Mouse (Mus musculus) CH12.LX (cell line): ENCODE results near the gene Prune2. TPM values are rescaled to one million over a fixed set of nuclear protein-coding genes. Genes with fewer than 3 reads are reported as not detected.

Experiments
- DNase-seq: peaks from one replicate; pipeline ENCODE4 v3.0.0-alpha.2; 2013; ENCODE audit errors: extremely low read depth
- H3K27ac ChIP-seq: 2 replicates; pipeline ENCODE4 v1.5.1; 2012; ENCODE audit warnings: low read depth, mild to moderate bottlenecking, control low read depth, moderate library complexity; ENCODE audit not compliant: insufficient read depth
- H3K27me3 ChIP-seq: replicated peaks from 2 replicates; pipeline ENCODE3; 2012; ENCODE audit warnings: inconsistent platforms
- H3K36me3 ChIP-seq, 2 experiments: replicated peaks in 1 of 2; 2 replicates each; pipeline versions ENCODE3 to v1.6.1; 2012; ENCODE audit warnings: inconsistent platforms in 1 of 2, low read length in 1 of 2, mild to moderate bottlenecking in 1 of 2, mixed read lengths in 1 of 2, moderate library complexity in 1 of 2; ENCODE audit not compliant: control insufficient read depth in 1 of 2, insufficient read depth in 1 of 2
- H3K4me1 ChIP-seq, 2 experiments: 2 replicates each; pipeline ENCODE4 v1.6.1; 2012; ENCODE audit warnings: inconsistent platforms in 1 of 2, moderate library complexity in 1 of 2; ENCODE audit not compliant: insufficient read depth in 2 of 2, control insufficient read depth in 1 of 2
- H3K4me2 ChIP-seq: 2 replicates; pipeline ENCODE4 v1.6.1; 2012; ENCODE audit warnings: low read depth, mild to moderate bottlenecking, control low read depth; ENCODE audit not compliant: poor library complexity, insufficient read depth, severe bottlenecking
- H3K4me3 ChIP-seq, 3 experiments: fragments of 150-350 bp in 1 of 3; sonication (generic) in 1 of 3; replicated peaks in 1 of 3; 2 replicates each; pipeline versions ENCODE3 to v1.5.1; 2011 to 2012; ENCODE audit warnings: low read depth in 2 of 3, low read length in 2 of 3, mild to moderate bottlenecking in 2 of 3, moderate library complexity in 2 of 3, control low read depth in 1 of 3, improper control_type of control experiment in 1 of 3, inconsistent platforms in 1 of 3, mixed read lengths in 1 of 3; ENCODE audit not compliant: poor library complexity in 1 of 3
- H3K79me2 ChIP-seq: replicated peaks from 2 replicates; pipeline ENCODE4 v1.6.1; 2012; ENCODE audit warnings: mild to moderate bottlenecking, moderate library complexity; ENCODE audit not compliant: control insufficient read depth, poor library complexity, insufficient read depth, severe bottlenecking; ENCODE audit errors: extremely low read depth
- H3K9ac ChIP-seq: 2 replicates; pipeline ENCODE4 v1.6.1; 2012; ENCODE audit warnings: low read depth, mild to moderate bottlenecking, control low read depth, moderate library complexity; ENCODE audit not compliant: insufficient read depth
- H3K9me3 ChIP-seq: replicated peaks from 2 replicates; pipeline ENCODE3; 2012; ENCODE audit warnings: low read length, inconsistent platforms, mixed read lengths
- BHLHE40 ChIP-seq: IDR thresholded peaks from 2 replicates; pipeline ENCODE4 v1.6.1; 2011; ENCODE audit warnings: mild to moderate bottlenecking, low read depth, low read length, improper control_type of control experiment
- CHD1 ChIP-seq: IDR thresholded peaks from 2 replicates; pipeline ENCODE4 v1.6.1; 2012; ENCODE audit warnings: low read depth, low read length, improper control_type of control experiment, inconsistent platforms
- CHD2 ChIP-seq: IDR thresholded peaks from 2 replicates; pipeline ENCODE4 v1.6.1; 2011; ENCODE audit warnings: low read length, improper control_type of control experiment
- CTCF ChIP-seq, 2 experiments: IDR thresholded peaks in 1 of 2; conservative IDR thresholded peaks in 1 of 2; 2 replicates each; pipeline ENCODE4 v1.5.1; 2011 to 2012; ENCODE audit warnings: low read depth in 2 of 2, low read length in 2 of 2, improper control_type of control experiment in 1 of 2, inconsistent platforms in 1 of 2, mild to moderate bottlenecking in 1 of 2, moderate library complexity in 1 of 2
- E2F4 ChIP-seq: IDR thresholded peaks from 2 replicates; pipeline ENCODE4 v1.6.1; 2011; ENCODE audit warnings: low read depth, low read length, improper control_type of control experiment; ENCODE audit not compliant: insufficient replicate concordance
- EP300 ChIP-seq: IDR thresholded peaks from 2 replicates; pipeline ENCODE4 v1.6.1; 2011; ENCODE audit warnings: low read length, improper control_type of control experiment
- ETS1 ChIP-seq: conservative IDR thresholded peaks from 2 replicates; pipeline ENCODE4 v1.6.1; 2012; ENCODE audit warnings: low read depth, mild to moderate bottlenecking, inconsistent platforms, low read length, improper control_type of control experiment, moderate library complexity
- JUN ChIP-seq: IDR thresholded peaks from 2 replicates; pipeline ENCODE4 v1.6.1; 2011; ENCODE audit warnings: low read depth, mild to moderate bottlenecking, low read length, improper control_type of control experiment, moderate library complexity; ENCODE audit not compliant: insufficient read depth
- JUND ChIP-seq: conservative IDR thresholded peaks from 2 replicates; pipeline ENCODE4 v1.6.1; 2011; ENCODE audit warnings: low read depth, low read length, improper control_type of control experiment
- KAT2A ChIP-seq: IDR thresholded peaks from 2 replicates; pipeline ENCODE4 v1.6.1; 2012; ENCODE audit warnings: low read length, improper control_type of control experiment, inconsistent platforms; ENCODE audit not compliant: insufficient replicate concordance
- MAFK ChIP-seq: IDR thresholded peaks from 2 replicates; pipeline ENCODE4 v1.6.1; 2011; ENCODE audit warnings: low read length, improper control_type of control experiment; ENCODE audit not compliant: insufficient replicate concordance
- MAX ChIP-seq: IDR thresholded peaks from 2 replicates; pipeline ENCODE4 v1.6.1; 2011; ENCODE audit warnings: low read length, improper control_type of control experiment
- MEF2A ChIP-seq: IDR thresholded peaks from 2 replicates; pipeline ENCODE4 v1.6.1; 2014; ENCODE audit warnings: low read depth, mild to moderate bottlenecking, inconsistent platforms, low read length, improper control_type of control experiment, borderline replicate concordance
- MXI1 ChIP-seq: IDR thresholded peaks from 2 replicates; pipeline ENCODE4 v1.6.1; 2011; ENCODE audit warnings: mild to moderate bottlenecking, low read depth, low read length, improper control_type of control experiment
- MYC ChIP-seq: IDR thresholded peaks from 2 replicates; pipeline ENCODE4 v1.6.1; 2011; ENCODE audit warnings: low read depth, mild to moderate bottlenecking, improper control_type of control experiment, low read length
- NELFE ChIP-seq: IDR thresholded peaks from 2 replicates; pipeline ENCODE4 v1.6.1; 2011; ENCODE audit warnings: low read depth, low read length, improper control_type of control experiment
- NRF1 ChIP-seq: IDR thresholded peaks from 2 replicates; pipeline ENCODE4 v1.6.1; 2014; ENCODE audit warnings: low read depth, mild to moderate bottlenecking, inconsistent platforms, low read length, improper control_type of control experiment, moderate library complexity
- PAX5 ChIP-seq: IDR thresholded peaks from 2 replicates; pipeline ENCODE4 v1.6.1; 2012; ENCODE audit warnings: low read length, inconsistent platforms, mixed read lengths
- POLR2AphosphoS2 ChIP-seq: IDR thresholded peaks from 2 replicates; pipeline ENCODE4 v1.6.1; 2011; ENCODE audit warnings: low read depth, low read length, improper control_type of control experiment
- RAD21 ChIP-seq: IDR thresholded peaks from 2 replicates; pipeline ENCODE4 v1.6.1; 2011; ENCODE audit warnings: low read depth, mild to moderate bottlenecking, low read length, improper control_type of control experiment, moderate library complexity
- TBP ChIP-seq: conservative IDR thresholded peaks from 2 replicates; pipeline ENCODE4 v1.6.1; 2011; ENCODE audit warnings: low read depth, low read length, improper control_type of control experiment
- TCF12 ChIP-seq: IDR thresholded peaks from 2 replicates; pipeline ENCODE4 v1.6.1; 2014; ENCODE audit warnings: low read depth, mild to moderate bottlenecking, inconsistent platforms, low read length, improper control_type of control experiment
- UBTF ChIP-seq: IDR thresholded peaks from 2 replicates; pipeline ENCODE4 v1.6.1; 2012; ENCODE audit warnings: low read depth, mild to moderate bottlenecking, inconsistent platforms, low read length, improper control_type of control experiment, moderate library complexity
- USF1 ChIP-seq: IDR thresholded peaks from 2 replicates; pipeline ENCODE4 v1.6.1; 2014; ENCODE audit warnings: low read depth, mild to moderate bottlenecking, inconsistent platforms, low read length, improper control_type of control experiment
- ZKSCAN1 ChIP-seq: IDR thresholded peaks from 2 replicates; pipeline ENCODE4 v1.6.1; 2012; ENCODE audit warnings: low read depth, inconsistent platforms, low read length, improper control_type of control experiment, borderline replicate concordance
- ZMIZ1 ChIP-seq: IDR thresholded peaks from 2 replicates; pipeline ENCODE4 v1.6.1; 2012; ENCODE audit warnings: low read depth, mild to moderate bottlenecking, inconsistent platforms, low read length, improper control_type of control experiment
- dilution Hi-C: fragments of 300-500 bp; cut with MboI; formaldehyde crosslinking; loops from 2 replicates; pipeline ENCODE4 v1.14.3; 2020; ENCODE audit warnings: low sequenced_read_pairs; ENCODE audit not compliant: extremely low pct_unique_long_range_greater_than_20kb, extremely low pct_ligation_motif_present
- in situ Hi-C: fragments of 300-500 bp; cut with MboI; formaldehyde crosslinking; loops from 3 replicates; pipeline ENCODE4 v1.14.3; 2019; ENCODE audit warnings: low sequenced_read_pairs, low pct_ligation_motif_present, low pct_unique_long_range_greater_than_20kb, mixed read lengths
- polyA plus RNA-seq: library from polyadenylated mRNA; unstranded; fragments of >175 nt; gene quantifications from 2 replicates; pipeline ENCODE4 v1.2.1, GENCODE M21; 2012; ENCODE audit warnings: low read depth; ENCODE audit not compliant: insufficient read length
- total RNA-seq, 2 experiments: library from RNA; depleted of rRNA; stranded (reverse); fragments of 300-350 nt in 1 of 2; fragments of >200 nt in 1 of 2; gene quantifications; 2 replicates each; pipeline ENCODE4 v1.2.3; 2012 to 2014

Gene Prune2
- total and polyA plus RNA-seq, 3 experiments, result 0.04 to 1.7 (median 0.21) TPM

- dilution Hi-C loops (no loop called here), in situ Hi-C loops (no loop called here)
- Histone ChIP-seq H3K9ac (no peak overlapping the region), H3K4me1 (peaks cover 14 to 16% of the 10 kb centered on the region in 2 experiments), H3K36me3 (no peaks in the 10 kb centered on the region), H3K9me3 (peaks cover 6% of the 10 kb centered on the region), H3K27ac (no peak overlapping the region), H3K79me2 (no peaks in the 10 kb centered on the region), H3K4me2 (no peak overlapping the region), H3K4me3 (no peak overlapping the region), H3K27me3 (no peaks in the 10 kb centered on the region)
- TF ChIP-seq NRF1 (no peak), TCF12 (no peak), POLR2AphosphoS2 (no peak), CHD2 (no peak), MYC (no peak), KAT2A (no peak), MXI1 (no peak), PAX5 (no peak), MAFK (no peak), BHLHE40 (no peak), ZMIZ1 (no peak), JUN (no peak), USF1 (no peak), JUND (no peak), MEF2A (no peak), CTCF (conservative IDR thresholded peaks at IDR 0.05 in 1 of 2, IDR thresholded peaks at IDR 0.05 in 1 of 2; ENCODE audit: low read depth in 2 of 2, low read length in 2 of 2) (no peak), E2F4 (no peak)
- no peak for DNase-seq
Observed at GRCm38 (mm10) chr19:17226096-17226495, 270.2 kb downstream of the Prune2 start.

GRCm38 (mm10) chr19:17230013-17230412, 274.1 kb downstream of the Prune2 start:
- Histone ChIP-seq H3K9me3 (peaks cover 6% of the 10 kb centered on the region), H3K9ac (no peak overlapping the region), H3K4me1 (peaks cover 0 to 3% of the 10 kb centered on the region in 2 experiments; a peak in 1 of 4 replicates), H3K36me3 (no peaks in the 10 kb centered on the region), H3K79me2 (no peaks in the 10 kb centered on the region), H3K27me3 (no peaks in the 10 kb centered on the region), H3K4me2 (no peak overlapping the region), H3K27ac (no peak overlapping the region), H3K4me3 (no peak overlapping the region)
- dilution Hi-C loops (no loop called here), in situ Hi-C loops (no loop called here)
- DNase-seq, result no peak
- TF ChIP-seq ZKSCAN1 (no peak), PAX5 (no peak), MEF2A (no peak), MAX (no peak), RAD21 (no peak), MXI1 (no peak), JUND (no peak), BHLHE40 (no peak), CHD1 (no peak), EP300 (no peak), JUN (no peak), CTCF (conservative IDR thresholded peaks at IDR 0.05 in 1 of 2, IDR thresholded peaks at IDR 0.05 in 1 of 2; ENCODE audit: low read depth in 2 of 2, low read length in 2 of 2) (no peak), CHD2 (no peak), TCF12 (no peak), UBTF (no peak), TBP (no peak), E2F4 (no peak), NELFE (no peak), ETS1 (no peak)
